Mouse (Mus musculus) liver, embryonic 11.5 days (tissue): ENCODE results near the gene Kctd20. TPM values are rescaled to one million over a fixed set of nuclear protein-coding genes. Genes with fewer than 3 reads are reported as not detected.

ENCODE experiments used
- ATAC-seq: fragments of 200-750 bp; cut with Nextera tagmentation; replicated peaks from 2 replicates; pipeline ENCODE4 v1.8.0; 2017; ENCODE audit warnings: moderate number of reproducible peaks, mild to moderate bottlenecking, moderate TSS enrichment, moderate library complexity; ENCODE audit not compliant: low FRiP score
- DNase-seq: peaks from one replicate; pipeline ENCODE4 v3.0.0-alpha.2; 2017; ENCODE audit warnings: low spot score
- H3K27ac ChIP-seq: fragments of 300-500 bp; sonication (generic); 2 replicates; pipeline ENCODE4 v1.5.1; 2014; ENCODE audit warnings: mild to moderate bottlenecking, low read depth, low read length, control low read depth
- H3K27me3 ChIP-seq: fragments of 300-500 bp; sonication (generic); replicated peaks from 2 replicates; pipeline ENCODE4 v1.6.1; 2014; ENCODE audit warnings: low read length, mixed read lengths; ENCODE audit not compliant: control insufficient read depth, insufficient read depth
- H3K36me3 ChIP-seq: fragments of 300-500 bp; sonication (generic); 2 replicates; pipeline ENCODE4 v1.6.1; 2014; ENCODE audit warnings: mild to moderate bottlenecking, low read length, moderate library complexity, mixed read lengths; ENCODE audit not compliant: control insufficient read depth, insufficient read depth
- H3K4me1 ChIP-seq: fragments of 300-500 bp; sonication (generic); replicated peaks from 2 replicates; pipeline ENCODE4 v1.6.1; 2014; ENCODE audit warnings: low read length, mixed read lengths; ENCODE audit not compliant: control insufficient read depth, insufficient read depth
- H3K4me2 ChIP-seq: fragments of 300-500 bp; sonication (generic); 2 replicates; pipeline ENCODE4 v1.6.1; 2014; ENCODE audit warnings: mild to moderate bottlenecking, control low read depth, moderate library complexity
- H3K4me3 ChIP-seq: fragments of 300-500 bp; sonication (generic); 2 replicates; pipeline ENCODE4 v1.5.1; 2014; ENCODE audit warnings: low read depth, low read length, control low read depth
- H3K9ac ChIP-seq: fragments of 300-500 bp; sonication (generic); 2 replicates; pipeline ENCODE4 v1.6.1; 2014; ENCODE audit warnings: low read depth, low read length, control low read depth
- H3K9me3 ChIP-seq: fragments of 300-500 bp; sonication (generic); 2 replicates; pipeline ENCODE4 v1.6.1; 2016; ENCODE audit warnings: low read length, inconsistent platforms, mixed read lengths; ENCODE audit not compliant: control insufficient read depth
- WGBS: fragments of 180-500 bp; shearing (Covaris S2); extraction: QIAGEN DNeasy Blood & Tissue Kit; methylation state at CpG from one replicate; pipeline ENCODE4 v1.1.7; 2014; 5-methylcytosine and 5-hydroxymethylcytosine counted together
- polyA plus RNA-seq: library from polyadenylated mRNA; unstranded; fragments of >200 nt; fragmentation: Nextera tagmentation; extraction: Ambion mirVana; gene quantifications from 2 replicates; pipeline ENCODE4 v1.2.1, GENCODE M21; 2014

The Kctd20 gene
- polyA plus RNA-seq, 1 experiment from 2014 or later: 75.2 TPM

DNA sequence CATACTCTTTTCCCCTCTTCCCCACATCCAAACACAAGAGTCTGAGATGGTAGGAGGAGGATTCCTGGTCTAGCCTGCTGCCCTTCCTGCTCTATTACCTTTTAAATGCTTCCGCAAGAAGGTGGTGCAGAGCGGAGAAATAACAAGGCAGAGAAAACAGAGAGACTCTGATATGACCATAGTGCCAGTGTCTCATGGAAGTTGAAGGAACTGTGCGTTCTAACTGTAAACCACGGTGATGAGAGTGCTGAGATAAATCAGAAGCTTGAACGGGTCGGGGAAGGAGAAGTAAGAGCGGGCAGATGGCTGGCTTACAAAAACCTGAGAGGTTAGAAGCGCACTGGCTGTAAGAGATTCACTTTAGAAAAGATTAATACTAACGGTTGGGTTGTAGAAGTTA, 2.7 kb downstream of the Kctd20 start:
- WGBS: 71% methylated on average over 9 of the region's 9 CpGs
- H3K36me3 ChIP-seq: peaks cover 4% of the 10 kb centered on the region; the same call in 1 of the 2 replicates
- no peaks in the 10 kb centered on the region for H3K27me3 ChIP-seq
- ATAC-seq: no peak
- no peak overlapping the region for H3K9ac ChIP-seq
- no peak overlapping the region for H3K27ac ChIP-seq
- H3K9me3 ChIP-seq: no peaks in the 10 kb centered on the region
- no peak for DNase-seq
- peak overlapping the region; percentile 20; the same call in 1 of the 2 replicates for H3K4me3 ChIP-seq
- peak overlapping the region; percentile 93 for H3K4me2 ChIP-seq
- H3K4me1 ChIP-seq: peaks cover 23% of the 10 kb centered on the region

DNA sequence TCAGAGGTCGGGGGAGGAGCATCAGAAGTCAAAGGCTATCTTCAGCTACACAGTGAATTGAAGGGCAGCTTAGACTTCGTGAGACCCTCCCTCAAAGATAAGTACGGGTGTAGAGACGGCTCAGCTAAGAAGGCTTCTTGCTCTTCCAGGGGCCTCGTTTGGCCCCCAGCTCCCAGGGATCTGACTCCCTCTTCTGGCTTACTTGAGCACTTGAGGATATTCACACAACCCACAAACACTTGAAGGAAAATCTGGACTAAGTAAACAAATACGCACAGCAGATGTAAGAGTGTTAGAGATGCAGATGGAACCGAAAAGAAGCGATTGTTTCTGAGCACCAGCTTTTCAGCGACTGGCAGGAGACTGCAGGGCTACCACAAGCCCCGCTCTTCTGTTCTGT, 8.8 kb downstream of the Kctd20 start:
- no peaks in the 10 kb centered on the region for H3K27me3 ChIP-seq
- 59% methylated on average over 10 of the region's 10 CpGs for WGBS
- ATAC-seq: no peak
- DNase-seq: no peak
- peaks cover 21% of the 10 kb centered on the region for H3K4me1 ChIP-seq
- no peaks in the 10 kb centered on the region for H3K9me3 ChIP-seq
- no peak overlapping the region for H3K4me2 ChIP-seq
- H3K9ac ChIP-seq: no peak overlapping the region
- peaks cover 51% of the 10 kb centered on the region for H3K36me3 ChIP-seq
- H3K27ac ChIP-seq: peak overlapping the region; percentile 25; the same call in 1 of the 2 replicates
- H3K4me3 ChIP-seq: no peak overlapping the region

DNA sequence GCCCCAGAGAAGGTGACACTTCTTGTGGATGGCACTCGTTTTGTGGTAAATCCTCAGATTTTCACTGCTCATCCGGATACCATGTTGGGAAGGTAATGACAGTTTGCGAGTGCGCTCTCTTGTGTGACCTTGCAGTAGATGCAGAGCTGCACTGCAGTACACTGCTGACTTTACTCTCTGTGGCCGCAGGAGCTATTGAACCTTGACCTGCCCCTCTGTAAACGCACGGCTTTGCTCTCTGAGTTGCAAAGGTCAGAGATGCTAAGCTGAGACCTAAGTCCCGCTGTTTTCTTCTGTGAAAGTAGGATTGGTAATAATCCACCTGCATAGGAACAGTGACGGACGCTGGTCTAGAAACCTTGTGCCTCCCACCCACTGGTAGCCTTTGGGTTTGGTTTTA, 9.8 kb downstream of the Kctd20 start:
- Histone ChIP-seq H3K4me2 (no peak overlapping the region), H3K27me3 (no peaks in the 10 kb centered on the region), H3K9ac (no peak overlapping the region), H3K36me3 (peaks cover 56% of the 10 kb centered on the region), H3K4me1 (peaks cover 21% of the 10 kb centered on the region), H3K27ac (peak overlapping the region; percentile 43; the same call in 1 of the 2 replicates), H3K4me3 (no peak overlapping the region), H3K9me3 (no peaks in the 10 kb centered on the region)
- WGBS: 81% methylated on average over 10 of the region's 10 CpGs
- DNase-seq (no peak), ATAC-seq (no peak)

DNA sequence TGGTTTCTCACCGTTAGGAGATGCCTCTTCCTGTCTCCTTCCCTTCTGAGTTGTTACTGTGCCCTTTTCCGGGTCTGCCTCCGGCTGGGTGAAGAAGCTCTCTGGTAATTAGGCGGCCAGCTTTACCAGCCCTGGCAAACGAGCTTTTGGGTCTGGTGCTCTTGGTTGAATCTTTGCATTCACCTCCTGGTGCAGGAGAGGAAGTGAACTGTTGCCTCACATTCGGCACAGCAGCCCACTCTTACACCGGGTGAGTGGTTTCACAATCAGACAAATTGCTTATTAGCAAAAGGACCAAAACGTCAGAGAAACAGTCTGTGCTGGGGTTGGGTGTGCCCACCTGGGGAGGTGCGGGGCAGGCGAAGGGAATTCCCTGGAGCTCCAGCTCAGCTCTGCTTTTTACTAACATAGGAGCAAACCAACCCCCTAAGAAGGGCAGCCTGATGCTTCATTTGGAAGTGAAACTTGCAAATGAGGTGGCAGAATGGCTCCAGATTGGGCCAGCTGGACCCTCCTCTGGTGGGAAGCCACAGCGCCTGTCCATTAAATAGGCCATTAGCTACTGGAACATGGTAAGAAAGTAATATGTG, 15.4 kb downstream of the Kctd20 start:
- H3K9me3 ChIP-seq: no peaks in the 10 kb centered on the region
- H3K27me3 ChIP-seq: no peaks in the 10 kb centered on the region
- no peak overlapping the region for H3K4me3 ChIP-seq
- ATAC-seq (no peak), DNase-seq (no peak)
- H3K4me1 ChIP-seq: peaks cover 6% of the 10 kb centered on the region
- WGBS: 66% methylated on average over 11 of the region's 11 CpGs
- H3K36me3 ChIP-seq: peaks cover 55% of the 10 kb centered on the region
- no peak overlapping the region for H3K9ac ChIP-seq
- no peak overlapping the region for H3K4me2 ChIP-seq
- no peak overlapping the region for H3K27ac ChIP-seq

DNA sequence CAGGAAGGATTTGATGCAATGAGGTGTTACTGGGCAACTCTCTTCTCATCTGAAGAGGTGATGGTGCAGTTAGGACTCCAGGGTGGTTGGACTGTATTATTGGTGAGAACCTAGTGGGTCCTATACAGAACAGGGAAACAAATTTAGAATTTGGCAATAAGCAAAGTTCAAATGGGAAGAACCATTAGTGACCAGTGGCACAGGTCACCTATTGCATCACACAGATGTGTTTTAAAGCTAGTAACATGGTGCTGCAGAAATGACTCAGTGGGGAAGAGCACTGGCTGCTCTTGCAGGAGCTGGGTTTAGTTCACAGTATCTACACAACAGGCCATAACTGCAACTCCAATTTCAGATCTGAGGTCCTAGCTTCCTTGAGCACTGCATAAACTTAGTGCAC, 18.4 kb downstream of the Kctd20 start:
- Histone ChIP-seq H3K4me2 (no peak overlapping the region), H3K27me3 (no peaks in the 10 kb centered on the region), H3K4me3 (no peak overlapping the region), H3K4me1 (peaks cover 2% of the 10 kb centered on the region; the same call in 1 of the 2 replicates), H3K36me3 (peaks cover 37% of the 10 kb centered on the region), H3K9ac (no peak overlapping the region), H3K27ac (no peak overlapping the region), H3K9me3 (no peaks in the 10 kb centered on the region)
- no peak for ATAC-seq
- no peak for DNase-seq

DNA sequence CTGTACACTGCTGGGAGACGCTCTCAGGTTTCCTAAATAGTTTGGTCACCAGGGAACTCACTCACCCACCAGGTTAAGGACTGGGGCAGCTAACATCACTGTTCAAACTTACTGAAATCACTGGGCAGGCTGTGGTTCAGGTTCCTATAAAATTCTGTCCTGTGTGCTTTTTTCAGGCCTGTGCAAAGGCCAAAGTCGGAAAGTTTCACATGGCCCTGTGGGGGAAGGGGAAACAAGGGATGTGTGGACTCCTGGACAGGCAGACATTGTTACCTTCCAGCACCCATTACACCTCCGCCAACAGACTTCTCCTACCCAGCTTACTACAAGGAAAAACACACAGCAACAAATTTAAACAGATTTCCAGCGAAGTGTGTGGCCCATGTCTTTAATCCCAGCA, 27.3 kb downstream of the Kctd20 start:
- Histone ChIP-seq H3K9ac (no peak overlapping the region), H3K4me1 (no peaks in the 10 kb centered on the region), H3K36me3 (peaks cover 31% of the 10 kb centered on the region), H3K4me3 (no peak overlapping the region), H3K27me3 (no peaks in the 10 kb centered on the region), H3K9me3 (no peaks in the 10 kb centered on the region), H3K27ac (no peak overlapping the region), H3K4me2 (no peak overlapping the region)
- no peak for ATAC-seq
- DNase-seq: no peak
- 92% methylated on average over 4 of the region's 4 CpGs for WGBS

DNA sequence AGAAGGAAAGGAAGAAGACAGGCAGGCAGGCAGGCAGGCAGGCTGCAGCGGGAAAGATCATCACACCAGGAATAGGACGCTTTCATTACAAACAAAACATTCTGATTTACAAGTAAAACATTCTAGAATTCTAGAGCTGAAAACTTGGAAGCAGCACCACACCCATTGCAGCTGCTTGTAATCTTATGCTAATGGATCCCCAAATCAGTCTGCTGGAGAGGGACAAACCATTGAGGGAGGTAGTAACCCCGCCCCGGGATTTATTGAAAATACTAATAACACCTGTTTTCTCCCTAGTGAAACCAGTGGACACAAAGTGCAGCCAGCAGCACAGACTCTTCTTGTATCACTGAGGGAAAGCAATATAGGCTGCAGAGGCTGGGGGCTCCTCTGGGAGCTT, 29.3 kb downstream of the Kctd20 start:
- Histone ChIP-seq H3K9ac (no peak overlapping the region), H3K36me3 (peaks cover 25% of the 10 kb centered on the region), H3K4me1 (no peaks in the 10 kb centered on the region), H3K4me2 (no peak overlapping the region), H3K4me3 (no peak overlapping the region), H3K27me3 (no peaks in the 10 kb centered on the region), H3K27ac (no peak overlapping the region), H3K9me3 (no peaks in the 10 kb centered on the region)
- 84% methylated on average over 4 of the region's 4 CpGs for WGBS
- DNase-seq (no peak), ATAC-seq (no peak)

DNA sequence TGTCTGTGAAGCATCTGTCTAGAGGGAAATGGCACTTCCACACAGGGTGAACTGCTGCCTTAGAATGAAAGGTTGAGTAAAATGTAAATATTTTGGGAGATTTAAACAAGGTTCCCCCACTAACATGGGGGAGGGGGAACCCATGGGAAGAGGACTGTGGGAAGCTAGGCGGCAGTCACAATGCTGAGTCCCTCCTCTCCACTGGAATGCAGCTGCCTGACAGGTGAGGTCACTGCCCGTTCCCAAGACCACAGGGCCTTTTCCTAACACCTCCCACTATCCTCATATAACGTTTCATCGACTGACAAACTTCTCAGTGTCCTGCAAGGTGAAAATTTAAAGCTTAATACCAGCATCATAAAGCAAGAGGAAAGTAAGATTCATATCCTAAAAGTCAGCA, 30.8 kb downstream of the Kctd20 start:
- H3K36me3 ChIP-seq: peaks cover 27% of the 10 kb centered on the region; the same call in 1 of the 2 replicates
- WGBS: 49% methylated on average over 4 of the region's 4 CpGs
- H3K9me3 ChIP-seq: no peaks in the 10 kb centered on the region
- DNase-seq (no peak), ATAC-seq (no peak)
- no peak overlapping the region for H3K4me2 ChIP-seq
- no peak overlapping the region for H3K9ac ChIP-seq
- no peak overlapping the region for H3K27ac ChIP-seq
- no peak overlapping the region for H3K4me3 ChIP-seq
- no peaks in the 10 kb centered on the region for H3K4me1 ChIP-seq
- no peaks in the 10 kb centered on the region for H3K27me3 ChIP-seq

DNA sequence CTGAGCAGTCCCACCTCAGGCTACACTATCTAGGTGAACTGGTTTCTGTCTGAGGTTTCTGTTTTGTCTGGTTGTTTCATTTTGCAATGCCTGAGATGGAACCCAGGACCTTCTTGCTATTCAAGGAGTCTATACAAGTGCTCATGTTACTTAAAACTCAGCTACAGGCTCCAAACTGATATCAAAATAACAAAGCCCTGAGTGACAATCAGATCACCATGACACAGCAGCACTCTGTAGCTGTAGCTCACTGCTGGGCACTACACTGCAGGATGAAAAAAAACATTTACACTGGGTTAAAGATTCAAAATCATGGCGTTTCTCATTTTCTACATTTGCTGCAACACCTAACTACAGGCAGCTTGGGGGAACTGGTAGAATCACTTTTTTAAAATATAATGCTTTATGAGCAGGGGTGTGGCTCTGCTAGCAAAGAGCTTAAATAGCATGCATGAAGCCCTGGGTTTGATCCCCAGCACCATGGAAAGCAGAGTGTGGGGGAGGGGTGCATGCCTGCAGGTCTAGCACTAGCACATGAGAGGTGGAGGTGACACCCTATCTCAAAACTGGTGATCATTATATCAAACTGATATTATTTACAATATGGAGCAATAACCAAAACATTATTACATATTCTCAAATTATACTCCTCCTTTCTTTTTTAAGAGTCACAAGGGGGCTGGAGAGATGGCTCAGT, 33.1 kb downstream of the Kctd20 start:
- H3K4me2 ChIP-seq: no peak overlapping the region
- DNase-seq (no peak), ATAC-seq (no peak)
- H3K4me3 ChIP-seq: no peak overlapping the region
- H3K4me1 ChIP-seq: no peaks in the 10 kb centered on the region
- H3K36me3 ChIP-seq: peaks cover 30% of the 10 kb centered on the region
- no peaks in the 10 kb centered on the region for H3K27me3 ChIP-seq
- H3K9me3 ChIP-seq: no peaks in the 10 kb centered on the region
- no peak overlapping the region for H3K9ac ChIP-seq
- H3K27ac ChIP-seq: no peak overlapping the region
- WGBS: 91% methylated on average over 1 of the region's 1 CpGs
